Mouse (Mus musculus) heart, embryonic 15.5 days (tissue): Measurements from ENCODE around the gene Hps4. TPM values are rescaled to one million over a fixed set of nuclear protein-coding genes. Genes with fewer than 3 reads are reported as not detected.
A peak's percentile ranks its signal among the peaks of the same experiment; 100 is the strongest.

Experiments used
- ATAC-seq: fragments of 200-750 bp; cut with Nextera tagmentation; replicated peaks from 2 replicates; pipeline ENCODE4 v1.8.0; 2017; ENCODE audit warnings: low read depth, moderate TSS enrichment; ENCODE audit not compliant: insufficient number of reproducible peaks, insufficient read depth, low FRiP score
- H3K27ac ChIP-seq: fragments of 300-500 bp; sonication (generic); 2 replicates; pipeline ENCODE4 v1.5.1; 2015; ENCODE audit warnings: mild to moderate bottlenecking, inconsistent platforms
- H3K27me3 ChIP-seq: fragments of 300-500 bp; sonication (generic); 2 replicates; pipeline ENCODE4 v1.6.1; 2015; ENCODE audit warnings: inconsistent platforms
- H3K36me3 ChIP-seq: fragments of 300-500 bp; sonication (generic); 2 replicates; pipeline ENCODE4 v1.6.1; 2015; ENCODE audit warnings: mild to moderate bottlenecking, inconsistent platforms
- H3K4me1 ChIP-seq: fragments of 300-500 bp; sonication (generic); replicated peaks from 2 replicates; pipeline ENCODE4 v1.6.1; 2015; ENCODE audit warnings: inconsistent platforms
- H3K4me2 ChIP-seq: fragments of 300-500 bp; sonication (generic); 2 replicates; pipeline ENCODE4 v1.6.1; 2015; ENCODE audit warnings: inconsistent platforms, mild to moderate bottlenecking, moderate library complexity
- H3K4me3 ChIP-seq: fragments of 300-500 bp; sonication (generic); 2 replicates; pipeline ENCODE4 v1.5.1; 2015; ENCODE audit warnings: mild to moderate bottlenecking, inconsistent platforms
- H3K9ac ChIP-seq: fragments of 300-500 bp; sonication (generic); 2 replicates; pipeline ENCODE4 v1.6.1; 2015; ENCODE audit warnings: mild to moderate bottlenecking, inconsistent platforms
- H3K9me3 ChIP-seq: fragments of 300-500 bp; sonication (generic); replicated peaks from 2 replicates; pipeline ENCODE4 v1.6.1; 2016; ENCODE audit warnings: inconsistent platforms
- WGBS: fragments of 180-500 bp; shearing (Covaris S2); methylation state at CpG from one replicate; pipeline ENCODE4 v1.1.7; 2015; ENCODE audit warnings: mixed read lengths; 5-methylcytosine and 5-hydroxymethylcytosine counted together
- polyA plus RNA-seq: library from polyadenylated mRNA; unstranded; fragments of >200 nt; fragmentation: Nextera tagmentation; extraction: Ambion mirVana; gene quantifications from 2 replicates; pipeline ENCODE4 v1.2.1, GENCODE M21; 2015

The Hps4 gene
- polyA plus RNA-seq, 1 experiment from 2014 or later = 15.6 TPM

GRCm38 (mm10) chr5:112384805-112385472 is 42.1 kb downstream of the Hps4 start:
- H3K4me3 ChIP-seq = no peak overlapping the region
- no peaks in the 10 kb centered on the region for H3K9me3 ChIP-seq
- no peaks in the 10 kb centered on the region for H3K36me3 ChIP-seq
- no peaks in the 10 kb centered on the region for H3K4me1 ChIP-seq
- ATAC-seq = no peak
- WGBS = 83% methylated on average over 13 of the region's 13 CpGs
- H3K9ac ChIP-seq = no peak overlapping the region
- H3K27ac ChIP-seq = no peak overlapping the region
- no peak overlapping the region for H3K4me2 ChIP-seq
- H3K27me3 ChIP-seq = peaks cover 13% of the 10 kb centered on the region

DNA sequence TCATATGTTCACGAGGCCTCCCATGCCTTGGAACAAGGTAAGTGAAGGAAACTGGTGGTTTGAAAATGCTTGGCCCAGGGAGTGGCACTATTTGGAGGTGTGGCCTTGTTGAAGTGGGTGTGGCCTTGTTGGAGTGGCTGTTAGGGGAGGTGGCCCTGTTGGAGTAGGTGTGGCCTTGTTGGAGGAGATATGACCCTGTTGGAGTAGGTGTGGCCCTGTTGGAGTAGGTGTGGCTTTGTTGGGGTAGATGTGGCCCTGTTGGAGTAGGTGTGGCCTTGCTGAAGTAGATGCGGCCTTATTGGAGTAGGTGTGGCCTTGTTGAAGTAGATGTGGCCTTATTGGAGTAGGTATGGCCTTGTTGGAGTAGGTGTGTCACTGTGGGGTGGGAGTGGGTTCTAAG is 43.1 kb downstream of the Hps4 start:
- Histone ChIP-seq H3K9ac (no peak overlapping the region), H3K27me3 (peaks cover 21% of the 10 kb centered on the region), H3K9me3 (no peaks in the 10 kb centered on the region), H3K27ac (no peak overlapping the region), H3K4me2 (no peak overlapping the region), H3K4me3 (no peak overlapping the region), H3K36me3 (no peaks in the 10 kb centered on the region), H3K4me1 (no peaks in the 10 kb centered on the region)
- 56% methylated on average over 2 of the region's 2 CpGs for WGBS
- ATAC-seq = no peak

DNA sequence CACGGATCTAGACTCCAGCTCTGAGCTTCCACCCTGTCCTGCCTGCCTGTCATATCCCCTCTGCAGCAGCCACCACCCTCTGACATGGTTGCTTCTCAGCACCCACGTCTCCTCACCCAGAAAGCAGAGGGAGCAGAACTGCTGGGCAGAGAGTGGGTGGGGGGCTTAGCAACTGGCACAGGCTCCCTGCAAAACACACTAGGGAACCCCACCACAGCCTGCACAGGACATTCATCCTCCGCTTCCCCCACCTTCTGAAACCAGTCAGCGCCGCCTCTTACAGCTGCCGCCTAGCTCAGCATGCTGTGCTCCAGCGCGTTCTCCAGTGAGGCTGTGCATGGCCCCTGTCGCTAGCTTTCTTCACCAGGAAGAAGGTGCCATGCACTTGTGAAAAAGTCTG is 46.5 kb downstream of the Hps4 start:
- H3K27ac ChIP-seq = no peak overlapping the region
- 71% methylated on average over 9 of the region's 9 CpGs for WGBS
- no peak for ATAC-seq
- no peak overlapping the region for H3K4me2 ChIP-seq
- peaks cover 3% of the 10 kb centered on the region for H3K4me1 ChIP-seq
- H3K9ac ChIP-seq = no peak overlapping the region
- no peak overlapping the region for H3K4me3 ChIP-seq
- peaks cover 55% of the 10 kb centered on the region for H3K27me3 ChIP-seq
- H3K36me3 ChIP-seq = no peaks in the 10 kb centered on the region
- H3K9me3 ChIP-seq = no peaks in the 10 kb centered on the region

GRCm38 (mm10) chr5:112391002-112391401 is 48.1 kb downstream of the Hps4 start:
- 46% methylated on average over 16 of the region's 16 CpGs for WGBS

DNA sequence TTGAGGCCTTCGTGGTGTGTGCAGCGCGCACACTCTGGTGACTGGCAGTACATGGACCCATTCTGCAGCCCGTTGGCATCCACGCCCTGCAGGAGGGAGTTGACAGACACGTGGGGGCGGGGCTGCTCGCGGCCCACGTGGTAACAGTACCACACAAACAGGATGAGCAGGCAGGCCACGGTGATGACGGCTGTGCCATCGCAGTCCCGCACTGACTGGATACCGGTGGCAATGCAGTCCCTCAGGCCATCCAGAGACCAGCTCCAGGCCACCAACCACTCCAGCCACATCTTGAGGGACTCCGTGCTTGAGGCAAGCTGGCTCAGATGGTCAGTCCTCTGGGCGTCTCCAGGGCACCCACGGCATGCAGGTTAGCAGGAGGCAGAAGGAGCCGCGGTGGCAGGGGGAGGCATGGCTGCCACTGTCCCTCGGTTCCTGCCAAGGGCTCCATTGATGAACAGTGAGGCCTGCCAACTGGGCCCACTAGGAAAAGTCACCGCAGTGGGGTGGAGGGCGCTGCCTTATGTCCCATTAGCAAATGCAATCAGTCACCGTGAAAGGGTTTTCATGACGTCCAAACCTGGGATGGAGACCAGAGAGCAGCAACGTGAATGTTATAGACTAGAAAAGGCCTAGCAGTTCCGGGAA is 48.9 kb downstream of the Hps4 start:
- Histone ChIP-seq H3K36me3 (no peaks in the 10 kb centered on the region), H3K27ac (no peak overlapping the region), H3K27me3 (peaks cover 78% of the 10 kb centered on the region), H3K9me3 (no peaks in the 10 kb centered on the region), H3K4me1 (peaks cover 8% of the 10 kb centered on the region), H3K4me2 (no peak overlapping the region), H3K9ac (no peak overlapping the region), H3K4me3 (no peak overlapping the region)
- no peak for ATAC-seq
- WGBS = 51% methylated on average over 27 of the region's 27 CpGs

More at GRCm38 (mm10) chr5:112391002-112391401, 48.1 kb downstream of the Hps4 start:
- H3K36me3 ChIP-seq = no peaks in the 10 kb centered on the region
- H3K27me3 ChIP-seq = peaks cover 71% of the 10 kb centered on the region
- no peak overlapping the region for H3K4me2 ChIP-seq
- no peak overlapping the region for H3K9ac ChIP-seq
- H3K4me3 ChIP-seq = no peak overlapping the region
- H3K4me1 ChIP-seq = peaks cover 8% of the 10 kb centered on the region
- no peak for ATAC-seq
- H3K27ac ChIP-seq = no peak overlapping the region
- H3K9me3 ChIP-seq = no peaks in the 10 kb centered on the region

DNA sequence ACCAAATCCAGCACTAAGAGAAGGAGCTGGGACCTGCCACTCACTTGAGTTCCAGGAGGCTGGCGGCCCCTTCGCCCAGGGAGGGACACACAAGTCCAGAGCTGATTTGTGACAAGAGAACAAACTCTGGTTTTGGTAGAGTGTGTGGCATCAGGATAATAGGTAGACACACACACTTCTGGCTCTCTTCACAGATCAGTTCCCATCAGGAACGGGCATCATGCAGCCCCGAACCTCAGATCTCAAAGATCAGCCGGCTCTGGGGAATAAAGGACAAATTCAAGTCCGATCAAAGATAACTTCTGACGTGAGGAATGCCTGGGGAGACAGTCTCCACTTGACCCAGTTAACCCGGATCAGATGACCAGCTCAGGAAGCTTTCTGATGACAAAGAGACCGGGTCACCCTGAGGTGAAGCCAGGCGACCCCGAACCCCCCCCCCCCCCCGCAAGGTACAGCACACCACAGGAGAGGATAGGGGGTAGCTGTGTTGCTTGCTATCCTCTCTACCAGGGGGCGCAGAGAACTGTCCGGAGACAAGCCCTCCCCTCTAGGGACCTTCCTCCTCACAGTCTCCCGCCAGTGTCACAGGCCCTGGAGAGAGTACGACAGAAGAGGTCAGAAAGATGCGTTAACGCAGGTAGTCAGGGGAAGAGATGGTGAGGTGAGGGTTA is 51.0 kb downstream of the Hps4 start:
- peak overlapping the region; percentile 60 for H3K4me3 ChIP-seq
- H3K27me3 ChIP-seq = peaks cover 84% of the 10 kb centered on the region
- 10% methylated on average over 18 of the region's 18 CpGs for WGBS
- no peaks in the 10 kb centered on the region for H3K36me3 ChIP-seq
- peak overlapping the region; percentile 90 for H3K4me2 ChIP-seq
- H3K27ac ChIP-seq = no peak overlapping the region
- H3K4me1 ChIP-seq = peaks cover 8% of the 10 kb centered on the region
- no peaks in the 10 kb centered on the region for H3K9me3 ChIP-seq
- ATAC-seq = no peak
- H3K9ac ChIP-seq = no peak overlapping the region

DNA sequence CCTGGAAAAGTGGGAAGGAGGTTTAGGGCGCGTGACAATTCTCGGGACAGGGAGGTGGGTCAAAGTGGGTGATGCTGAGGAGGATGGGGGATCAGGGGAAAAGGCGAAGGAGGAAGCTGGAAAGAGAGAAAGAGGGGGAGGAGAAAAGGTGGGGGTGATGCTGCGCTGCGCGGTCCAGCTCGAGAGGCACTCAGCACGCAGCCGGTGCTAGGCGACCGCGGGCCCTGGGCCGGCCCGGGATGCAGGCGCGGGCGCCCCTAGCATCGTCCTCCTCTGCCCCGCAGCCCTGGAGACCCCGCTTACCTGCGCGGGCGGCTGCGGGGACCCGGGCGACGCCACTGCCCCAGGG is 51.5 kb downstream of the Hps4 start:
- Histone ChIP-seq H3K9me3 (no peaks in the 10 kb centered on the region), H3K36me3 (no peaks in the 10 kb centered on the region), H3K9ac (peak overlapping the region; percentile 54), H3K27me3 (peaks cover 78% of the 10 kb centered on the region), H3K27ac (no peak overlapping the region), H3K4me2 (peak overlapping the region; percentile 90), H3K4me1 (peaks cover 8% of the 10 kb centered on the region), H3K4me3 (peak overlapping the region; percentile 60)
- WGBS = 1% methylated on average over 28 of the region's 28 CpGs
- 0 out of 2 replicates have a peak, but pooled peaks have one; percentile 12 for ATAC-seq

DNA sequence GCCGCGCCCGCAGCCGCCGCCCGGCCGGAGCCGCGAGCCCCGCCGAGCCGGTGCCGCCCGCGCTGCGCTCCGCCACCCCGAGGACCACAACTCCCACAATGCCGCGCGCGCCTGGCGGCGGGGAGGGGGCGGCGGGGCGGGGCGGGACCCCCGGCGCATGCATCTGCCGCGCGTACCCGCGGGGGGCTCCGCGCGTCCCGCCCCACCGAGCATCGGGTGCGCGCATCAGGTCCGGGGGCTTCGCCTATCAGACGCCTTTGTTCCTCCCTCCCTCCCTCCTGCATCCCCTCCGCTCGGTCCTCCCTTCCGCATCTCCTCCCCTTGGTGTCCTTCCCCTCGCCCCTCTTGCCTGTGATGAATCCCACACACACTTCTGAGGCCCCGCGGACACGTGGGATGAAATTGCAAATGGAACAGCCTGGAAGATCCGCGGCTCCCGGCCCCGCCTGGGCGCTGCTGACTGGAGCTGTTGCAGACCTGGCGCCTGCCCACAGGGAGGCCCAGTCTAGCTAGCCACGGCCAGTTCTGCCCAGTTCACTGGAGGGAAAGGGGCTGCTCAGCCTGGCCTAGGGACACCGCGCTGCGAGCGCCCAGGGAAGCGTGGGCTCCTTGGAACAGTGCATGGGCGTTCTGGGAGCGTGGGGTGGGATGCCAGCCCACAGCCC is 52.0 kb downstream of the Hps4 start, which contains the start of gene Asphd2:
Asphd2 (minus strand) TSS at position 88 of the 665 bp plus-strand sequence.
- H3K4me3 ChIP-seq = peak within 1 kb of the TSS; percentile 60
- H3K4me1 ChIP-seq = peaks cover 8% of the 10 kb centered on the region
- no peak within 1 kb of the TSS for H3K27ac ChIP-seq
- peak within 1 kb of the TSS; percentile 90 for H3K4me2 ChIP-seq
- H3K27me3 ChIP-seq = peaks cover 76% of the 10 kb centered on the region
- WGBS = 2% methylated on average over 54 of the region's 67 CpGs
- H3K9me3 ChIP-seq = no peaks in the 10 kb centered on the region
- peak within 1 kb of the TSS; percentile 54 for H3K9ac ChIP-seq
- ATAC-seq = peak; percentile 58
- no peaks in the 10 kb centered on the region for H3K36me3 ChIP-seq

- H3K9me3 ChIP-seq = no peaks in the 10 kb centered on the region
- H3K4me3 ChIP-seq = no peak overlapping the region
- peaks cover 8% of the 10 kb centered on the region for H3K4me1 ChIP-seq
- no peak for ATAC-seq
- H3K4me2 ChIP-seq = no peak overlapping the region
- H3K27me3 ChIP-seq = peaks cover 70% of the 10 kb centered on the region
- H3K27ac ChIP-seq = no peak overlapping the region
- WGBS = 70% methylated on average over 18 of the region's 18 CpGs
- H3K9ac ChIP-seq = no peak overlapping the region
- no peaks in the 10 kb centered on the region for H3K36me3 ChIP-seq
Observed at GRCm38 (mm10) chr5:112396066-112396465, 53.2 kb downstream of the Hps4 start.

GRCm38 (mm10) chr5:112399284-112399683 is 56.4 kb downstream of the Hps4 start:
- Histone ChIP-seq H3K27me3 (peaks cover 38% of the 10 kb centered on the region), H3K9me3 (no peaks in the 10 kb centered on the region), H3K4me2 (no peak overlapping the region), H3K36me3 (no peaks in the 10 kb centered on the region), H3K4me1 (peaks cover 6% of the 10 kb centered on the region), H3K9ac (no peak overlapping the region), H3K4me3 (no peak overlapping the region), H3K27ac (no peak overlapping the region)
- WGBS = 57% methylated on average over 10 of the region's 10 CpGs
- ATAC-seq = no peak

GRCm38 (mm10) chr5:112402437-112402836 is 59.6 kb downstream of the Hps4 start:
- ATAC-seq = no peak
- Histone ChIP-seq H3K27ac (no peak overlapping the region), H3K27me3 (peaks cover 15% of the 10 kb centered on the region; the same call in 1 of the 2 replicates), H3K9ac (no peak overlapping the region), H3K4me1 (peaks cover 5% of the 10 kb centered on the region), H3K4me2 (no peak overlapping the region), H3K36me3 (no peaks in the 10 kb centered on the region), H3K4me3 (no peak overlapping the region), H3K9me3 (no peaks in the 10 kb centered on the region)
- WGBS = 55% methylated on average over 3 of the region's 3 CpGs
